Mouse (Mus musculus): Measurements from ENCODE around the gene Zfhx3.
A peak's percentile ranks its signal among the peaks of the same experiment; 100 is the strongest.

The Zfhx3 gene

GRCm38 (mm10) chr8:108594361-108595060 lies 652.1 kb downstream of the Zfhx3 start:
- DNase-seq (ENCODE audit: low read depth) = no peak

GRCm38 (mm10) chr8:108595061-108595419 lies 652.6 kb downstream of the Zfhx3 start:
- DNase-seq (ENCODE audit: low read depth) = peak; percentile 17

GRCm38 (mm10) chr8:108595721-108596495 lies 653.5 kb downstream of the Zfhx3 start:
- no peak for DNase-seq (ENCODE audit: low read depth)

- DNase-seq (ENCODE audit: low read depth) = no peak
Measured at GRCm38 (mm10) chr8:108599003-108599402, 656.6 kb downstream of the Zfhx3 start.

- no peak for DNase-seq (ENCODE audit: low read depth)
Measured at GRCm38 (mm10) chr8:108599558-108599957, 657.1 kb downstream of the Zfhx3 start.

- no peak for DNase-seq (ENCODE audit: low read depth)
Measured at GRCm38 (mm10) chr8:108608678-108609077, 666.2 kb downstream of the Zfhx3 start.

- no peak for DNase-seq (ENCODE audit: low read depth)
Measured at GRCm38 (mm10) chr8:108609114-108609513, 666.7 kb downstream of the Zfhx3 start.

- DNase-seq (ENCODE audit: low read depth) = no peak
Measured at GRCm38 (mm10) chr8:108611141-108611674, 668.8 kb downstream of the Zfhx3 start.

- peak; percentile 7 for DNase-seq (ENCODE audit: low read depth)
Measured at GRCm38 (mm10) chr8:108611792-108612413, 669.5 kb downstream of the Zfhx3 start.

- DNase-seq (ENCODE audit: low read depth) = no peak
Measured at GRCm38 (mm10) chr8:108612815-108613214, 670.4 kb downstream of the Zfhx3 start.

- DNase-seq (ENCODE audit: low read depth) = no peak
Measured at GRCm38 (mm10) chr8:108613280-108613679, 670.8 kb downstream of the Zfhx3 start.

GRCm38 (mm10) chr8:108621296-108621695 lies 678.9 kb downstream of the Zfhx3 start:
- no peak for DNase-seq (ENCODE audit: low read depth)

- DNase-seq (ENCODE audit: low read depth) = no peak
Measured at GRCm38 (mm10) chr8:108623660-108624059, 681.2 kb downstream of the Zfhx3 start.

- DNase-seq (ENCODE audit: low read depth) = no peak
Measured at GRCm38 (mm10) chr8:108625571-108626120, 683.2 kb downstream of the Zfhx3 start.

- DNase-seq (ENCODE audit: low read depth) = no peak
Measured at GRCm38 (mm10) chr8:108631069-108631468, 688.6 kb downstream of the Zfhx3 start.

GRCm38 (mm10) chr8:108634282-108634681 lies 691.8 kb downstream of the Zfhx3 start:
- no peak for DNase-seq (ENCODE audit: low read depth)

- DNase-seq (ENCODE audit: low read depth) = no peak
Measured at GRCm38 (mm10) chr8:108637887-108638286, 695.4 kb downstream of the Zfhx3 start.

GRCm38 (mm10) chr8:108645660-108646059 lies 703.2 kb downstream of the Zfhx3 start:
- no peak for DNase-seq (ENCODE audit: low read depth)

- DNase-seq (ENCODE audit: low read depth) = no peak
Measured at GRCm38 (mm10) chr8:108647556-108647955, 705.1 kb downstream of the Zfhx3 start.

- DNase-seq (ENCODE audit: low read depth) = no peak
Measured at GRCm38 (mm10) chr8:108648993-108649392, 706.5 kb downstream of the Zfhx3 start.

- DNase-seq (ENCODE audit: low read depth) = no peak
Measured at GRCm38 (mm10) chr8:108650837-108651236, 708.4 kb downstream of the Zfhx3 start.

GRCm38 (mm10) chr8:108661486-108662093 lies 719.1 kb downstream of the Zfhx3 start:
- DNase-seq (ENCODE audit: low read depth) = no peak

All from naive thymus-derived CD4-positive, alpha-beta T cell, adult 2 months (primary cell).